Mouse (Mus musculus): ENCODE results near the gene Maml3. TPM values are rescaled to one million over a fixed set of nuclear protein-coding genes. Genes with fewer than 3 reads are reported as not detected.

Maml3 gene
- polyA plus RNA-seq, 1 experiment from 2014 or later, result 8.4 TPM

- no peaks in the 10 kb centered on the region for H3K36me3 ChIP-seq
- H3K27ac ChIP-seq, result peak overlapping the region; percentile 60
- peaks cover 19% of the 10 kb centered on the region for H3K4me1 ChIP-seq
- under 1% methylated on average over 9 of the region's 9 CpGs for WGBS
- H3K9ac ChIP-seq, result 0 out of 2 replicates have a peak overlapping the region, but pooled peaks have one; percentile 4
- no peaks in the 10 kb centered on the region for H3K27me3 ChIP-seq
- H3K4me3 ChIP-seq, result peak overlapping the region; percentile 20
- peak; percentile 71 for ATAC-seq (ENCODE audit: borderline replicate concordance, extremely low read depth, low FRiP score, low TSS enrichment)
- no peaks in the 10 kb centered on the region for H3K9me3 ChIP-seq
- H3K4me2 ChIP-seq, result peak overlapping the region; percentile 54
Observed at GRCm38 (mm10) chr3:51652701-51653100, 452.2 kb downstream of the Maml3 start.

GRCm38 (mm10) chr3:51652292-51652691, 452.6 kb downstream of the Maml3 start:
- Histone ChIP-seq H3K36me3 (no peaks in the 10 kb centered on the region), H3K4me3 (peak overlapping the region; percentile 20), H3K27me3 (no peaks in the 10 kb centered on the region), H3K4me1 (peaks cover 19% of the 10 kb centered on the region), H3K9ac (no peak overlapping the region), H3K4me2 (peak overlapping the region; percentile 54), H3K9me3 (no peaks in the 10 kb centered on the region), H3K27ac (peak overlapping the region; percentile 60)
- no peak for ATAC-seq (ENCODE audit: borderline replicate concordance, extremely low read depth, low FRiP score, low TSS enrichment)
- 4% methylated on average over 9 of the region's 9 CpGs for WGBS

GRCm38 (mm10) chr3:51651149-51651548, 453.7 kb downstream of the Maml3 start:
- Histone ChIP-seq H3K9ac (no peak overlapping the region), H3K36me3 (no peaks in the 10 kb centered on the region), H3K4me2 (no peak overlapping the region), H3K4me3 (no peak overlapping the region), H3K27me3 (no peaks in the 10 kb centered on the region), H3K9me3 (no peaks in the 10 kb centered on the region), H3K27ac (no peak overlapping the region), H3K4me1 (peaks cover 24% of the 10 kb centered on the region)
- no peak; the same call in 1 of the 2 replicates for ATAC-seq (ENCODE audit: borderline replicate concordance, extremely low read depth, low FRiP score, low TSS enrichment)
- 61% methylated on average over 2 of the region's 2 CpGs for WGBS

GRCm38 (mm10) chr3:51649986-51650385, 454.9 kb downstream of the Maml3 start:
- WGBS, result 80% methylated on average over 8 of the region's 8 CpGs
- Histone ChIP-seq H3K27ac (no peak overlapping the region), H3K4me3 (no peak overlapping the region), H3K4me2 (no peak overlapping the region), H3K27me3 (no peaks in the 10 kb centered on the region), H3K9me3 (no peaks in the 10 kb centered on the region), H3K4me1 (peaks cover 24% of the 10 kb centered on the region), H3K9ac (no peak overlapping the region), H3K36me3 (no peaks in the 10 kb centered on the region)
- ATAC-seq (ENCODE audit: borderline replicate concordance, extremely low read depth, low FRiP score, low TSS enrichment), result no peak

GRCm38 (mm10) chr3:51649426-51649825, 455.4 kb downstream of the Maml3 start:
- Histone ChIP-seq H3K4me1 (peaks cover 24% of the 10 kb centered on the region), H3K9me3 (no peaks in the 10 kb centered on the region), H3K4me2 (no peak overlapping the region), H3K9ac (no peak overlapping the region), H3K36me3 (no peaks in the 10 kb centered on the region), H3K27me3 (no peaks in the 10 kb centered on the region), H3K4me3 (no peak overlapping the region), H3K27ac (no peak overlapping the region)
- 68% methylated on average over 8 of the region's 8 CpGs for WGBS
- no peak for ATAC-seq (ENCODE audit: borderline replicate concordance, extremely low read depth, low FRiP score, low TSS enrichment)

- Histone ChIP-seq H3K4me2 (peak overlapping the region; percentile 49), H3K36me3 (no peaks in the 10 kb centered on the region), H3K4me1 (peaks cover 23% of the 10 kb centered on the region), H3K9ac (no peak overlapping the region), H3K27me3 (no peaks in the 10 kb centered on the region), H3K9me3 (no peaks in the 10 kb centered on the region), H3K4me3 (0 out of 2 replicates have a peak overlapping the region, but pooled peaks have one; percentile 7), H3K27ac (no peak overlapping the region)
- 0 out of 2 replicates have a peak, but pooled peaks have one; percentile 6 for ATAC-seq (ENCODE audit: borderline replicate concordance, extremely low read depth, low FRiP score, low TSS enrichment)
- 33% methylated on average over 15 of the region's 15 CpGs for WGBS
Observed at GRCm38 (mm10) chr3:51648037-51648664, 456.7 kb downstream of the Maml3 start.

- Histone ChIP-seq H3K27me3 (no peaks in the 10 kb centered on the region), H3K36me3 (no peaks in the 10 kb centered on the region), H3K4me1 (peaks cover 15% of the 10 kb centered on the region), H3K9me3 (no peaks in the 10 kb centered on the region), H3K4me2 (no peak overlapping the region), H3K27ac (no peak overlapping the region), H3K9ac (no peak overlapping the region), H3K4me3 (no peak overlapping the region)
- ATAC-seq (ENCODE audit: borderline replicate concordance, extremely low read depth, low FRiP score, low TSS enrichment), result no peak
- 62% methylated on average over 4 of the region's 4 CpGs for WGBS
Observed at GRCm38 (mm10) chr3:51647356-51647755, 457.5 kb downstream of the Maml3 start.

GRCm38 (mm10) chr3:51646301-51646700, 458.6 kb downstream of the Maml3 start:
- WGBS, result 40% methylated on average over 10 of the region's 10 CpGs
- Histone ChIP-seq H3K9ac (no peak overlapping the region), H3K36me3 (no peaks in the 10 kb centered on the region), H3K27me3 (no peaks in the 10 kb centered on the region), H3K4me1 (peaks cover 12% of the 10 kb centered on the region), H3K9me3 (no peaks in the 10 kb centered on the region), H3K4me2 (no peak overlapping the region), H3K27ac (no peak overlapping the region), H3K4me3 (no peak overlapping the region)
- ATAC-seq (ENCODE audit: borderline replicate concordance, extremely low read depth, low FRiP score, low TSS enrichment), result no peak

- H3K27ac ChIP-seq, result no peak overlapping the region
- H3K9me3 ChIP-seq, result no peaks in the 10 kb centered on the region
- H3K27me3 ChIP-seq, result no peaks in the 10 kb centered on the region
- no peaks in the 10 kb centered on the region for H3K36me3 ChIP-seq
- no peak for ATAC-seq (ENCODE audit: borderline replicate concordance, extremely low read depth, low FRiP score, low TSS enrichment)
- H3K9ac ChIP-seq, result no peak overlapping the region
- peaks cover 12% of the 10 kb centered on the region for H3K4me1 ChIP-seq
- no peak overlapping the region for H3K4me3 ChIP-seq
- 82% methylated on average over 6 of the region's 6 CpGs for WGBS
- no peak overlapping the region for H3K4me2 ChIP-seq
Observed at GRCm38 (mm10) chr3:51645484-51645883, 459.4 kb downstream of the Maml3 start.

GRCm38 (mm10) chr3:51638260-51638659, 466.6 kb downstream of the Maml3 start:
- Histone ChIP-seq H3K27ac (no peak overlapping the region), H3K4me3 (no peak overlapping the region), H3K36me3 (no peaks in the 10 kb centered on the region), H3K27me3 (no peaks in the 10 kb centered on the region), H3K4me1 (no peaks in the 10 kb centered on the region), H3K9ac (no peak overlapping the region), H3K4me2 (no peak overlapping the region), H3K9me3 (no peaks in the 10 kb centered on the region)
- ATAC-seq (ENCODE audit: borderline replicate concordance, extremely low read depth, low FRiP score, low TSS enrichment), result no peak
- WGBS, result 76% methylated on average over 6 of the region's 6 CpGs

GRCm38 (mm10) chr3:51637326-51637725, 467.6 kb downstream of the Maml3 start:
- Histone ChIP-seq H3K9me3 (no peaks in the 10 kb centered on the region), H3K27me3 (no peaks in the 10 kb centered on the region), H3K4me1 (no peaks in the 10 kb centered on the region), H3K9ac (no peak overlapping the region), H3K4me3 (no peak overlapping the region), H3K36me3 (no peaks in the 10 kb centered on the region), H3K27ac (no peak overlapping the region), H3K4me2 (no peak overlapping the region)
- ATAC-seq (ENCODE audit: borderline replicate concordance, extremely low read depth, low FRiP score, low TSS enrichment), result no peak
- 86% methylated on average over 6 of the region's 6 CpGs for WGBS

GRCm38 (mm10) chr3:51636700-51637099, 468.2 kb downstream of the Maml3 start:
- 0 out of 2 replicates have a peak overlapping the region, but pooled peaks have one; percentile 4 for H3K4me2 ChIP-seq
- no peak overlapping the region for H3K4me3 ChIP-seq
- no peaks in the 10 kb centered on the region for H3K9me3 ChIP-seq
- no peak overlapping the region for H3K27ac ChIP-seq
- H3K36me3 ChIP-seq, result no peaks in the 10 kb centered on the region
- 85% methylated on average over 20 of the region's 20 CpGs for WGBS
- no peak for ATAC-seq (ENCODE audit: borderline replicate concordance, extremely low read depth, low FRiP score, low TSS enrichment)
- H3K27me3 ChIP-seq, result no peaks in the 10 kb centered on the region
- H3K4me1 ChIP-seq, result no peaks in the 10 kb centered on the region
- H3K9ac ChIP-seq, result no peak overlapping the region

Measured in lung, embryonic 15.5 days (tissue).